Mouse (Mus musculus): ENCODE data around the gene Cmtm5.
"Not testable (repeated sequence)": the region's sequence is repeated elsewhere in the genome, so short reads cannot be mapped to it uniquely, and the experiment has no call there.

The Cmtm5 gene

GRCm38 (mm10) chr14:54958503-54958902 is 22.4 kb downstream of the Cmtm5 start:
- DNase-seq (ENCODE audit: extremely low read depth, low read depth, low spot score) = no peak

- no peak for DNase-seq (ENCODE audit: extremely low read depth, low read depth, low spot score)
These were observed 23.1 kb downstream of the Cmtm5 start for GRCm38 (mm10) chr14:54959197-54959596.

- DNase-seq (ENCODE audit: extremely low read depth, low read depth, low spot score) = not testable (repeated sequence)
These were observed 24.0 kb downstream of the Cmtm5 start for GRCm38 (mm10) chr14:54959853-54960613.

- DNase-seq (ENCODE audit: extremely low read depth, low read depth, low spot score) = no peak
These were observed 24.7 kb downstream of the Cmtm5 start for GRCm38 (mm10) chr14:54960769-54961168.

- no peak for DNase-seq (ENCODE audit: extremely low read depth, low read depth, low spot score)
These were observed 25.4 kb downstream of the Cmtm5 start for GRCm38 (mm10) chr14:54961487-54961886.

- DNase-seq (ENCODE audit: extremely low read depth, low read depth, low spot score) = no peak
These were observed 26.7 kb downstream of the Cmtm5 start for GRCm38 (mm10) chr14:54962714-54963113.

- no peak for DNase-seq (ENCODE audit: extremely low read depth, low read depth, low spot score)
These were observed 27.7 kb downstream of the Cmtm5 start for GRCm38 (mm10) chr14:54963727-54964126.

GRCm38 (mm10) chr14:54965044-54965443 is 29.0 kb downstream of the Cmtm5 start:
- DNase-seq (ENCODE audit: extremely low read depth, low read depth, low spot score) = no peak

GRCm38 (mm10) chr14:54965631-54966030 is 29.6 kb downstream of the Cmtm5 start:
- no peak for DNase-seq (ENCODE audit: extremely low read depth, low read depth, low spot score)

- no peak for DNase-seq (ENCODE audit: extremely low read depth, low read depth, low spot score)
These were observed 30.4 kb downstream of the Cmtm5 start, which contains the start of gene Myh6 for GRCm38 (mm10) chr14:54966320-54966977. Gene Myh6 (minus strand): TSS chr14:54966927.

- DNase-seq (ENCODE audit: extremely low read depth, low read depth, low spot score) = no peak
These were observed 31.8 kb downstream of the Cmtm5 start for GRCm38 (mm10) chr14:54967874-54968273.

- DNase-seq (ENCODE audit: extremely low read depth, low read depth, low spot score) = no peak
These were observed 32.3 kb downstream of the Cmtm5 start for GRCm38 (mm10) chr14:54968344-54968743.

GRCm38 (mm10) chr14:54972786-54973185 is 36.7 kb downstream of the Cmtm5 start:
- not testable (repeated sequence) for DNase-seq (ENCODE audit: extremely low read depth, low read depth, low spot score)

- no peak for DNase-seq (ENCODE audit: extremely low read depth, low read depth, low spot score)
These were observed 38.2 kb downstream of the Cmtm5 start for GRCm38 (mm10) chr14:54974068-54974791.

GRCm38 (mm10) chr14:54976633-54977032 is 40.6 kb downstream of the Cmtm5 start, which contains the start of gene Gm17428:
Gene Gm17428 (plus strand): TSS chr14:54976933.
- DNase-seq (ENCODE audit: extremely low read depth, low read depth, low spot score) = no peak

- DNase-seq (ENCODE audit: extremely low read depth, low read depth, low spot score) = no peak
These were observed 42.6 kb downstream of the Cmtm5 start for GRCm38 (mm10) chr14:54978664-54979063.

GRCm38 (mm10) chr14:54981934-54982333 is 45.9 kb downstream of the Cmtm5 start:
- no peak for DNase-seq (ENCODE audit: extremely low read depth, low read depth, low spot score)

- DNase-seq (ENCODE audit: extremely low read depth, low read depth, low spot score) = not testable (repeated sequence)
These were observed 52.4 kb downstream of the Cmtm5 start for GRCm38 (mm10) chr14:54988350-54988874.

Measured in fat pad, adult 2 months (tissue).